Comparison of ENCODE assay signal across 18 mouse cellular contexts in genomic region chr15:96842881-96843280, GRCm38 (mm10).
A peak's percentile ranks its signal among the peaks of the same experiment; 100 is the strongest.
DNase-seq lines count a peak whose midpoint lies in the region; TF ChIP-seq lines count a peak whose summit lies in the region.
"Had no signal": no experiment of that assay in that cellular context is flagged by ENCODE, and none has a peak within 500 bp of the region (broad histone marks: within the 10 kb centered on the region; RNA-seq: fewer than 3 reads in every experiment).

No protein-coding gene starts in this region.

- 67% methylated on average over 3 of the region's 3 CpGs for WGBS in small intestine, adult 2 months

- peak; percentile 79 for DNase-seq in heart, adult 11 months
- DNase-seq in heart, adult 18-20 months: no peak
- peak; percentile 61 for DNase-seq in ES-CJ7 (ENCODE audit: low read depth, low spot score)
- no peak for DNase-seq in adrenal gland, postnatal 10 days
- no peak for DNase-seq in left cerebral cortex, adult 18-20 months (ENCODE audit: low spot score in 2 of 2)
- no peak for DNase-seq in kidney, adult 8-10 months
- DNase-seq: adrenal gland, adult 8-10 months; cerebellum, adult 11 months; cerebellum, adult 8-10 months; cerebellum, postnatal 14 days; embryo, embryonic 11 days had no signal

- no peaks in the 10 kb centered on the region for H3K27me3 ChIP-seq in small intestine, adult 2 months (ENCODE audit: control insufficient read depth, insufficient read depth, low read length)
- H3K27me3 ChIP-seq: embryonic facial prominence, embryonic 15.5 days; heart, embryonic 12.5 days; hindbrain, embryonic 15.5 days had no signal

- 0 out of 2 replicates have a peak overlapping the region, but pooled peaks have one; percentile 25 for H3K27ac ChIP-seq in small intestine, adult 2 months (ENCODE audit: insufficient read depth, low read depth, low read length)
- H3K27ac ChIP-seq: embryonic facial prominence, embryonic 15.5 days; forebrain, embryonic 10.5 days; hindbrain, embryonic 15.5 days had no signal

- TF ChIP-seq CTCF in small intestine, adult 2 months (IDR thresholded peaks at IDR 0.05; ENCODE audit: extremely low read depth, insufficient read length, insufficient replicate concordance, low read depth, low read length): no peak

- H3K36me3 ChIP-seq in small intestine, adult 2 months (ENCODE audit: control insufficient read depth, insufficient read depth, low read length): no peaks in the 10 kb centered on the region
- H3K36me3 ChIP-seq: embryonic facial prominence, embryonic 15.5 days; forebrain, embryonic 10.5 days; G1E; heart, embryonic 12.5 days; hindbrain, embryonic 15.5 days had no signal

- no peak overlapping the region for H3K4me3 ChIP-seq in small intestine, adult 2 months (ENCODE audit: low read depth, low read length)
- H3K4me3 ChIP-seq: embryonic facial prominence, embryonic 15.5 days; erythroblast, embryonic 14.5 days; forebrain, embryonic 10.5 days; heart, embryonic 12.5 days; hindbrain, embryonic 15.5 days had no signal

- no peak for TF ChIP-seq POLR2A in small intestine, adult 2 months (IDR thresholded peaks at IDR 0.05; ENCODE audit: low read depth, low read length)

- no peaks in the 10 kb centered on the region; the same call in 1 of the 2 replicates for H3K4me1 ChIP-seq in small intestine, adult 2 months (ENCODE audit: control insufficient read depth, insufficient read depth, insufficient read length, low read length)
- H3K4me1 ChIP-seq: forebrain, embryonic 10.5 days; hindbrain, embryonic 15.5 days had no signal

Comparison
In these comparisons a context has a peak if more than half of its experiments do, and no peak if none do; other contexts are left out.
1. DNase-seq: peak in heart, adult 11 months (single experiment) and ES-CJ7 (single experiment); none in heart, adult 18-20 months (0 of 2), adrenal gland, postnatal 10 days (single experiment), left cerebral cortex, adult 18-20 months (0 of 2) and kidney, adult 8-10 months (0 of 2).